Mouse (Mus musculus): ENCODE data around the gene Cacng7. TPM values are rescaled to one million over a fixed set of nuclear protein-coding genes. Genes with fewer than 3 reads are reported as not detected.
"Not testable (repeated sequence)": the region's sequence is repeated elsewhere in the genome, so short reads cannot be mapped to it uniquely, and the experiment has no call there.

Cacng7 gene
- polyA plus RNA-seq, 1 experiment: 1.1 TPM

GRCm38 (mm10) chr7:3397797-3398196, 65.0 kb downstream of the Cacng7 start:
- no peak overlapping the region for H3ac ChIP-seq (ENCODE audit: control insufficient read depth, insufficient read length, low read depth)
- no peaks in the 10 kb centered on the region for H3K79me2 ChIP-seq (ENCODE audit: control insufficient read depth, insufficient read depth)
- TF ChIP-seq CEBPB (IDR thresholded peaks at IDR 0.05; ENCODE audit: low read depth) (no peak), MAX (IDR thresholded peaks at IDR 0.05) (no peak), CTCF (IDR thresholded peaks at IDR 0.05; ENCODE audit: control insufficient read depth, insufficient read depth, insufficient read length) (no peak), FOSL1 (IDR thresholded peaks at IDR 0.05; ENCODE audit: insufficient read depth, low read length, poor library complexity, severe bottlenecking) (no peak), USF1 (IDR thresholded peaks at IDR 0.05; ENCODE audit: low read depth) (no peak), MYOG (IDR thresholded peaks at IDR 0.05; ENCODE audit: control insufficient read depth, extremely low read depth, insufficient read length) (no peak), MYOD1 (IDR thresholded peaks at IDR 0.05; ENCODE audit: control insufficient read depth, insufficient read length, low read depth) (no peak)
- peaks cover 5% of the 10 kb centered on the region for H3K27me3 ChIP-seq (ENCODE audit: control insufficient read depth, insufficient read depth, insufficient read length)
- no peaks in the 10 kb centered on the region for H3K79me3 ChIP-seq (ENCODE audit: low read depth)
- H3K36me3 ChIP-seq (ENCODE audit: control insufficient read depth, insufficient read depth): no peaks in the 10 kb centered on the region
- no peak overlapping the region for H3K4me3 ChIP-seq (ENCODE audit: insufficient read depth, poor library complexity, severe bottlenecking)

- not testable (repeated sequence) for H3K27me3 ChIP-seq (ENCODE audit: control insufficient read depth, insufficient read depth, insufficient read length); H3K4me3 ChIP-seq (ENCODE audit: insufficient read depth, poor library complexity, severe bottlenecking); H3K79me3 ChIP-seq (ENCODE audit: low read depth); H3K36me3 ChIP-seq (ENCODE audit: control insufficient read depth, insufficient read depth); H3ac ChIP-seq (ENCODE audit: control insufficient read depth, insufficient read length, low read depth); H3K79me2 ChIP-seq (ENCODE audit: control insufficient read depth, insufficient read depth)
Measured at GRCm38 (mm10) chr7:3398363-3398762, 65.6 kb downstream of the Cacng7 start.

GRCm38 (mm10) chr7:3399937-3400336, 67.2 kb downstream of the Cacng7 start:
- Histone ChIP-seq H3K4me3 (ENCODE audit: insufficient read depth, poor library complexity, severe bottlenecking) (no peak overlapping the region), H3K79me2 (ENCODE audit: control insufficient read depth, insufficient read depth) (no peaks in the 10 kb centered on the region), H3K27me3 (ENCODE audit: control insufficient read depth, insufficient read depth, insufficient read length) (no peaks in the 10 kb centered on the region), H3K79me3 (ENCODE audit: low read depth) (no peaks in the 10 kb centered on the region), H3K36me3 (ENCODE audit: control insufficient read depth, insufficient read depth) (no peaks in the 10 kb centered on the region), H3ac (ENCODE audit: control insufficient read depth, insufficient read length, low read depth) (no peak overlapping the region)
- TF ChIP-seq MYOG (IDR thresholded peaks at IDR 0.05; ENCODE audit: control insufficient read depth, extremely low read depth, insufficient read length) (no peak), MYOD1 (IDR thresholded peaks at IDR 0.05; ENCODE audit: control insufficient read depth, insufficient read length, low read depth) (no peak), CEBPB (IDR thresholded peaks at IDR 0.05; ENCODE audit: low read depth) (no peak)

GRCm38 (mm10) chr7:3409729-3410520, 77.2 kb downstream of the Cacng7 start:
- no peaks in the 10 kb centered on the region for H3K36me3 ChIP-seq (ENCODE audit: control insufficient read depth, insufficient read depth)
- H3K27me3 ChIP-seq (ENCODE audit: control insufficient read depth, insufficient read depth, insufficient read length): no peaks in the 10 kb centered on the region
- H3ac ChIP-seq (ENCODE audit: control insufficient read depth, insufficient read length, low read depth): no peak overlapping the region
- H3K4me3 ChIP-seq (ENCODE audit: insufficient read depth, poor library complexity, severe bottlenecking): no peak overlapping the region
- H3K79me2 ChIP-seq (ENCODE audit: control insufficient read depth, insufficient read depth): no peaks in the 10 kb centered on the region
- TF ChIP-seq FOSL1 (IDR thresholded peaks at IDR 0.05; ENCODE audit: insufficient read depth, low read length, poor library complexity, severe bottlenecking) (no peak), CTCF (IDR thresholded peaks at IDR 0.05; ENCODE audit: control insufficient read depth, insufficient read depth, insufficient read length) (no peak), USF1 (IDR thresholded peaks at IDR 0.05; ENCODE audit: low read depth) (no peak), CEBPB (IDR thresholded peaks at IDR 0.05; ENCODE audit: low read depth) (no peak), MAX (IDR thresholded peaks at IDR 0.05) (no peak)
- no peaks in the 10 kb centered on the region for H3K79me3 ChIP-seq (ENCODE audit: low read depth)

- no peaks in the 10 kb centered on the region for H3K36me3 ChIP-seq (ENCODE audit: control insufficient read depth, insufficient read depth)
- no peak overlapping the region for H3K4me3 ChIP-seq (ENCODE audit: insufficient read depth, poor library complexity, severe bottlenecking)
- no peaks in the 10 kb centered on the region for H3K79me3 ChIP-seq (ENCODE audit: low read depth)
- no peaks in the 10 kb centered on the region for H3K79me2 ChIP-seq (ENCODE audit: control insufficient read depth, insufficient read depth)
- no peak overlapping the region for H3ac ChIP-seq (ENCODE audit: control insufficient read depth, insufficient read length, low read depth)
- TF ChIP-seq MYOG (IDR thresholded peaks at IDR 0.05; ENCODE audit: control insufficient read depth, extremely low read depth, insufficient read length) (no peak), MYOD1 (IDR thresholded peaks at IDR 0.05; ENCODE audit: control insufficient read depth, insufficient read length, low read depth) (no peak), FOSL1 (IDR thresholded peaks at IDR 0.05; ENCODE audit: insufficient read depth, low read length, poor library complexity, severe bottlenecking) (no peak), MAX (IDR thresholded peaks at IDR 0.05) (no peak), CTCF (IDR thresholded peaks at IDR 0.05; ENCODE audit: control insufficient read depth, insufficient read depth, insufficient read length) (no peak), CEBPB (IDR thresholded peaks at IDR 0.05; ENCODE audit: low read depth) (no peak), USF1 (IDR thresholded peaks at IDR 0.05; ENCODE audit: low read depth) (no peak)
- H3K27me3 ChIP-seq (ENCODE audit: control insufficient read depth, insufficient read depth, insufficient read length): no peaks in the 10 kb centered on the region
Measured at GRCm38 (mm10) chr7:3411160-3411941, 78.6 kb downstream of the Cacng7 start.

GRCm38 (mm10) chr7:3412036-3412435, 79.3 kb downstream of the Cacng7 start:
- H3K79me2 ChIP-seq (ENCODE audit: control insufficient read depth, insufficient read depth): no peaks in the 10 kb centered on the region
- H3K4me3 ChIP-seq (ENCODE audit: insufficient read depth, poor library complexity, severe bottlenecking): no peak overlapping the region
- H3ac ChIP-seq (ENCODE audit: control insufficient read depth, insufficient read length, low read depth): peak overlapping the region; percentile 49
- TF ChIP-seq MYOG (IDR thresholded peaks at IDR 0.05; ENCODE audit: control insufficient read depth, extremely low read depth, insufficient read length) (no peak), MYOD1 (IDR thresholded peaks at IDR 0.05; ENCODE audit: control insufficient read depth, insufficient read length, low read depth) (no peak), CTCF (IDR thresholded peaks at IDR 0.05; ENCODE audit: control insufficient read depth, insufficient read depth, insufficient read length) (peak; percentile 12), USF1 (IDR thresholded peaks at IDR 0.05; ENCODE audit: low read depth) (no peak)
- H3K36me3 ChIP-seq (ENCODE audit: control insufficient read depth, insufficient read depth): no peaks in the 10 kb centered on the region
- no peaks in the 10 kb centered on the region for H3K79me3 ChIP-seq (ENCODE audit: low read depth)
- H3K27me3 ChIP-seq (ENCODE audit: control insufficient read depth, insufficient read depth, insufficient read length): no peaks in the 10 kb centered on the region
